Mouse (Mus musculus) gastrocnemius, postnatal 4 days (tissue): ENCODE measurements around the gene Rps10. TPM values are rescaled to one million over a fixed set of nuclear protein-coding genes. Genes with fewer than 3 reads are reported as not detected.
"Not testable (repeated sequence)": the region's sequence is repeated elsewhere in the genome, so short reads cannot be mapped to it uniquely, and the experiment has no call there.

Experiments
- DNase-seq, 2 experiments: peaks; one replicate each; pipeline ENCODE4 v3.0.0; 2021 to 2022; ENCODE audit warnings: low spot score in 2 of 2, mixed read lengths in 2 of 2
- total RNA-seq, 2 experiments: library from RNA; stranded (reverse); gene quantifications; 2 replicates each; pipeline ENCODE4 v1.2.3; 2021

The Rps10 gene
- total RNA-seq, 2 experiments from 2014 or later, result 893 to 1,001 TPM

GRCm38 (mm10) chr17:27645807-27646206 lies 9.3 kb upstream of the Rps10 start:
- no peak for DNase-seq

- DNase-seq, result no peak
Measured at GRCm38 (mm10) chr17:27644572-27644971, 8.1 kb upstream of the Rps10 start.

GRCm38 (mm10) chr17:27643756-27644155 lies 7.3 kb upstream of the Rps10 start:
- DNase-seq, result no peak

GRCm38 (mm10) chr17:27643101-27643500 lies 6.6 kb upstream of the Rps10 start:
- DNase-seq, result no peak

GRCm38 (mm10) chr17:27642491-27643062 lies 6.1 kb upstream of the Rps10 start:
- DNase-seq, result peak in 1 of 2 experiments; percentile 43

- not testable (repeated sequence) for DNase-seq
Measured at GRCm38 (mm10) chr17:27639851-27640250, 3.4 kb upstream of the Rps10 start.

- DNase-seq, result no peak
Measured at GRCm38 (mm10) chr17:27638921-27639332, 2.5 kb upstream of the Rps10 start.

GRCm38 (mm10) chr17:27637333-27637732 lies 864 bp upstream of the Rps10 start:
- no peak for DNase-seq

GRCm38 (mm10) chr17:27635575-27635903 lies 930 bp downstream of the Rps10 start:
- DNase-seq, result not testable (repeated sequence)

GRCm38 (mm10) chr17:27634871-27635574 lies 1.4 kb downstream of the Rps10 start, which contains the start of gene RPS10-NUDT3:
RPS10-NUDT3 (minus strand) TSS chr17:27635222.
- DNase-seq, result peak; percentile 80 to 90

- DNase-seq, result peak in 1 of 2 experiments; percentile 75
Measured at GRCm38 (mm10) chr17:27629249-27630020, 7.0 kb downstream of the Rps10 start.

- no peak for DNase-seq
Measured at GRCm38 (mm10) chr17:27628376-27628775, 8.1 kb downstream of the Rps10 start.

- DNase-seq, result no peak
Measured at GRCm38 (mm10) chr17:27627451-27627850, 9.0 kb downstream of the Rps10 start.

- no peak for DNase-seq
Measured at GRCm38 (mm10) chr17:27626681-27627080, 9.8 kb downstream of the Rps10 start.

GRCm38 (mm10) chr17:27625455-27626251 lies 10.8 kb downstream of the Rps10 start:
- DNase-seq, result no peak

GRCm38 (mm10) chr17:27623360-27624326 lies 12.8 kb downstream of the Rps10 start, which contains the start of gene Nudt3:
Nudt3 (minus strand) TSS chr17:27623495.
- DNase-seq, result peak; percentile 83 to 90

GRCm38 (mm10) chr17:27622611-27623359 lies 13.7 kb downstream of the Rps10 start:
- DNase-seq, result peak in 1 of 2 experiments; percentile 56

- DNase-seq, result no peak
Measured at GRCm38 (mm10) chr17:27621705-27622531, 14.6 kb downstream of the Rps10 start.
